Mouse (Mus musculus) adipose tissue, adult 10 weeks (tissue): ENCODE results near the gene Olfr1386. TPM values are rescaled to one million over a fixed set of nuclear protein-coding genes. Genes with fewer than 3 reads are reported as not detected.

Experiments
- polyA plus RNA-seq: library from polyadenylated mRNA; stranded (reverse); fragments of 350-450 nt; fragmentation: Illumina TruSeq; extraction: RNeasy Lipid Tissue Mini Kit (QIAGEN cat#74804); gene quantifications from one replicate; pipeline ENCODE4 v1.2.3, GENCODE M21; 2014; ENCODE audit warnings: low read depth, low replicate concordance

Gene Olfr1386
- not detected for polyA plus RNA-seq

DNA sequence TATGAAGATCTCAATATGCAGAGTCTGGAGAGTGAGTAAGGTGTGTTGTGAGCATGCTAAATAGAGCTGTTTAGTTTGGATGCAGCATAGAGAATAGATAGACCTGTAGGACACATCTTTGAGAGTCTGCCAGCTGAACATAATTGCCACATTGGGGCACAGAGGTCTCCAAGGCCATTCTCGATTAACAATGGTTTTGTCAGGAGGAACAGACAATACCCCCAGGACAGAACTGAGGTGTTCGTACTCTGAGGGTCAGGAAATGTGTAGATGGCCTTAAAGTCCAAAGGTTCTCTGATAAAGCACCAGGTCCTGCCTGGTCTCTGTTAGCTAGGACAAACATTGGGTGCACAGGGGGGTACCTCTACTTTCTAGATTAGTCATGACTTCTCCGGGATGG, at the start of gene Olfr1386:
TSS of gene Olfr1386 (plus strand) at position 301 of the 400 bp plus-strand sequence.

DNA sequence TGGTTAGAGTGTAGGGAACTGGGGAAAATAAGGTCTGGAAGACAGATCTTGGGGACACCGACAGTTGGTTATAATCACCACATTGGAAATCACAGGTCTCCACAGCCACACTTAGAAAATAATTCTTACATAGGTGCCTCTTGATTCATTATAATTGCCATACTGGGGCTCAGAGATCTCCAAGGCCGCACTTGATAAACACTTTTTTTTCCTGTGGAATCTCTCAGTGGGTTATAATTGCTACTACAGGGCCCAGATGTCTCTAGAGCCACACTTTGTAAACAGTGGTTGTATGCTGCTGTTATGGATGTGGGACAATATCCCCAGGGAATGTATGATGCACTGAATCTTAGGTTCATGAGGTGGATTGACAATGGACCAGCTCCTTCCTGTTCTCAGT, 42.1 kb upstream of the Olfr1386 start, which contains the start of gene Olfr1389:
TSS of gene Olfr1389 (plus strand) at position 301 of the 400 bp plus-strand sequence.

DNA sequence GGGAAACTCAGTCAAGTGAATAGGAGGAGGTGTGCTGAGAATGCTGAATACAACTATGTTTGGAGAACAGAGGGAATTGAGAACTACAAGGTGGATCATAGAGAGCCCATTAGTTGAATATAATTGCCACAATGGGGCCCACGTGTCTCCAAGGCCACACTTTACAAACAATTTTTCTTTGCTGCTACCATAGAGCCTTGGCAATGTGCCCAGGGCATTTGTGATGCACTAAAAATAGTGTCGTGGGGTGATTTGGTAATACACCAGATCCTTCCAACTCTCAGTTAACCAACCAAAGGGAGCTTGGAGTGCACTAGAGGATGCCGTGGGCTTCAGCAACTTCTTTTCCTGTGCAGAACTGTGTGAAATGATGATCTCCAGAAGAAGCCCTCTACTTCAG, 28.4 kb upstream of the Olfr1386 start, which contains the start of gene Olfr1388:
TSS of gene Olfr1388 (plus strand) at position 214 of the 400 bp plus-strand sequence.

DNA sequence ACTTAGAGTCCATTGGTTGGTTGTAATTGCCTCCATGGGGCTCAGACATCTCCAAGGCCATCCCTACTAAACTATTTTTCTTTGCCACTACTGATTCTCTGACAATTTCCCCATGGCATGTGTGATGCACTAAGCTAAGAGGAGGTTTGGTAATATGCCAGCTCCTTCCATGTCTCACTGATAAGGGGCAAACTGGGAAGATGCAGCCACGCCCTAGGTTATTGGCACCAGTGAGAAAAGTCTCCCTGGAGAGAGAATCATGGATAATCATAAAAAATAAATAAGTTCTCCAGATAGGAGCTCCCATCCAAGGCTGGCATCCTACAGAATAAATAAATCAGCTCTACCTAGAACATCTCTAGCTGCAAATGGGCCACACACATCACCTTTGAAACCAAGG, 9.8 kb upstream of the Olfr1386 start, which contains the start of gene Olfr1387:
TSS of gene Olfr1387 (plus strand) at position 301 of the 400 bp plus-strand sequence.

DNA sequence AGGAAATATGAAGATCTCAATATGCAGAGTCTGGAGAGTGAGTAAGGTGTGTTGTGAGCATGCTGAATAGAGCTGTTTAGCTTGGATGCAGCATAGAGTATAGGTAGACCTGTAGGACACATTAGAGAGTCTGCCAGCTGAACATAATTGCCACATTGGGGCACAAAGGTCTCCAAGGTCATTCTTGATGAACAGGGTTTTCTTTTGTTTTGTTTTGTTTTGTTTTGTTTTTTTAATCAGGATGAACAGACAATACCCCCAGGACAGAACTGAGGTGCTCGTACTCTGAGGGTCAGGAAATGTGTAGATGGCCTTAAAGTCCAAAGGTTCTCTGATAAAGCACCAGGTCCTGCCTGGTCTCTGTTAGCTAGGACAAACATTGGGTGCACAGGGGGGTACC, 23.9 kb downstream of the Olfr1386 start, which contains the start of gene Olfr1385:
TSS of gene Olfr1385 (plus strand) at position 301 of the 400 bp plus-strand sequence.

DNA sequence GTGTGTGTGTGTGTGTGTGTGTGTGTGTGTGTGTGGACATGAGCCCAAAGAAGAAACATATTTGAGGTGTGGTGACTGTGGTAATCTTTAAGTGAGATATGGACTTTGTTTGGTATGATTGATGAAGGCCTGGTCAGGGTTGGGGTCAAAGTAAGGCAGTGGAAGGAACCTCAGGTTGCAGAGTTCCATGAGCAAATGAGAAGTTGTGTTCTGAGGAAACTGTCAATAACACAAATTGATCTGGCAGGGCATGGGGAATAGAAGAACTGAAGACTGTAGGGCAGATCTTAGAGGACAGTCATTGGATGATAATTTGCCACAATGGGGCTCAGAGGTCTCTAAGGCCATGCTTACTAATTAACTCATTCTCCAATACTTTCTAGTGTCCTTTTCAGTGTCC, 54.5 kb downstream of the Olfr1386 start, which contains the start of gene Olfr1383:
TSS of gene Olfr1383 (plus strand) at position 301 of the 400 bp plus-strand sequence.

Other genes starting within 250 kb of the Olfr1386 start
- gene Mgat1, start 220.9 kb upstream of the Olfr1386 start, polyA plus RNA-seq, result 47.8 TPM
- gene Olfr1393, start 186.7 kb upstream of the Olfr1386 start, polyA plus RNA-seq, result 0.10 TPM
- 0.11 TPM for gene Olfr1392, start 179.8 kb upstream of the Olfr1386 start, polyA plus RNA-seq
- gene Olfr10, start 160.3 kb upstream of the Olfr1386 start, polyA plus RNA-seq, result not detected
- gene Olfr1391, start 142.3 kb upstream of the Olfr1386 start, polyA plus RNA-seq, result not detected
- gene Olfr1390, start 129.9 kb upstream of the Olfr1386 start, polyA plus RNA-seq, result not detected
- not detected for gene Olfr1389, start 42.0 kb upstream of the Olfr1386 start, polyA plus RNA-seq
- 0.10 TPM for gene Olfr1388, start 28.4 kb upstream of the Olfr1386 start, polyA plus RNA-seq
- gene Olfr1387, start 9.7 kb upstream of the Olfr1386 start, polyA plus RNA-seq, result not detected
- gene Olfr1385, start 24.0 kb downstream of the Olfr1386 start, polyA plus RNA-seq, result not detected
- not detected for gene Olfr1384, start 41.7 kb downstream of the Olfr1386 start, polyA plus RNA-seq
- gene Olfr1383, start 54.6 kb downstream of the Olfr1386 start, polyA plus RNA-seq, result not detected
- not detected for gene Olfr1382, start 63.2 kb downstream of the Olfr1386 start, polyA plus RNA-seq
- gene Olfr1381, start 78.4 kb downstream of the Olfr1386 start, polyA plus RNA-seq, result not detected
- gene Olfr1380, start 91.8 kb downstream of the Olfr1386 start, polyA plus RNA-seq, result not detected
- gene Flt4, start 144.2 kb downstream of the Olfr1386 start, polyA plus RNA-seq, result 5.1 TPM
- not detected for gene Scgb3a1, start 198.6 kb downstream of the Olfr1386 start, polyA plus RNA-seq
- gene Cnot6, start 247.7 kb downstream of the Olfr1386 start, polyA plus RNA-seq, result 31.9 TPM